Mouse (Mus musculus) stomach, postnatal 0 days (tissue): ENCODE measurements around the gene Lnpk. TPM values are rescaled to one million over a fixed set of nuclear protein-coding genes. Genes with fewer than 3 reads are reported as not detected.

Experiments
- ATAC-seq: fragments of 200-750 bp; cut with Nextera tagmentation; 2 replicates; pipeline ENCODE4 v1.8.0; 2017; ENCODE audit not compliant: low FRiP score, low TSS enrichment
- DNase-seq: peaks from one replicate; pipeline ENCODE4 v3.0.0-alpha.2; 2016; ENCODE audit warnings: low spot score
- H3K27ac ChIP-seq: fragments of 300-500 bp; sonication (generic); replicated peaks from 2 replicates; pipeline ENCODE4 v1.5.1; 2014; ENCODE audit warnings: mild to moderate bottlenecking, control low read depth
- H3K27me3 ChIP-seq: fragments of 300-500 bp; sonication (generic); 2 replicates; pipeline ENCODE4 v1.6.1; 2014; ENCODE audit warnings: low read length; ENCODE audit not compliant: control insufficient read depth, insufficient read depth
- H3K36me3 ChIP-seq: fragments of 300-500 bp; sonication (generic); 2 replicates; pipeline ENCODE4 v1.6.1; 2014; ENCODE audit warnings: low read length, mixed read lengths; ENCODE audit not compliant: control insufficient read depth, insufficient read depth
- H3K4me1 ChIP-seq: fragments of 300-500 bp; sonication (generic); replicated peaks from 2 replicates; pipeline ENCODE4 v1.6.1; 2014; ENCODE audit warnings: antibody characterized with exemption; ENCODE audit not compliant: control insufficient read depth, insufficient read depth
- H3K4me2 ChIP-seq: fragments of 300-500 bp; sonication (generic); replicated peaks from 2 replicates; pipeline ENCODE4 v1.6.1; 2014; ENCODE audit warnings: low read depth, mild to moderate bottlenecking, control low read depth, moderate library complexity
- H3K4me3 ChIP-seq: fragments of 300-500 bp; sonication (generic); 2 replicates; pipeline ENCODE4 v1.5.1; 2014; ENCODE audit warnings: low read depth, low read length, control low read depth
- H3K9ac ChIP-seq: fragments of 300-500 bp; sonication (generic); 2 replicates; pipeline ENCODE4 v1.6.1; 2014; ENCODE audit warnings: mild to moderate bottlenecking, low read length, control low read depth, mixed read lengths
- H3K9me3 ChIP-seq: fragments of 300-500 bp; sonication (generic); 2 replicates; pipeline ENCODE4 v1.6.1; 2016; ENCODE audit warnings: low read length; ENCODE audit not compliant: control insufficient read depth
- CTCF ChIP-seq: IDR thresholded peaks from 2 replicates; pipeline ENCODE4 v1.5.1; 2016; ENCODE audit warnings: antibody characterized with exemption, low read depth, mild to moderate bottlenecking, moderate library complexity
- EP300 ChIP-seq: optimal IDR thresholded peaks from 2 replicates; pipeline ENCODE3; 2016; ENCODE audit warnings: antibody characterized with exemption
- WGBS: fragments of 180-500 bp; shearing (Covaris S2); extraction: QIAGEN DNeasy Blood & Tissue Kit; methylation state at CpG from one replicate; pipeline ENCODE4 v1.1.7; 2014; 5-methylcytosine and 5-hydroxymethylcytosine counted together
- polyA plus RNA-seq: library from polyadenylated mRNA; unstranded; fragments of >200 nt; fragmentation: Nextera tagmentation; extraction: Ambion mirVana; gene quantifications from 2 replicates; pipeline ENCODE4 v1.2.1, GENCODE M21; 2015

Gene Lnpk
- 10.4 and 12.0 TPM in 2 replicates for polyA plus RNA-seq

GRCm38 (mm10) chr2:74578843-74579489 is at the start of gene Lnpk:
Gene Lnpk (minus strand): TSS chr2:74579435.
- no peak for TF ChIP-seq EP300
- no peak for TF ChIP-seq CTCF
- DNase-seq (peak; percentile 94), ATAC-seq (peak; percentile 100)
- Histone ChIP-seq H3K27ac (peak within 1 kb of the TSS; percentile 73), H3K36me3 (no peaks in the 10 kb centered on the region), H3K4me3 (peak within 1 kb of the TSS; percentile 93), H3K4me1 (no peaks in the 10 kb centered on the region), H3K27me3 (no peaks in the 10 kb centered on the region), H3K9me3 (no peaks in the 10 kb centered on the region), H3K4me2 (peak within 1 kb of the TSS; percentile 88), H3K9ac (peak within 1 kb of the TSS; percentile 83)
- under 1% methylated on average over 34 of the region's 34 CpGs for WGBS

GRCm38 (mm10) chr2:74620368-74620767 is 41.1 kb upstream of the Lnpk start:
- ATAC-seq, result no peak
- H3K27me3 ChIP-seq, result no peaks in the 10 kb centered on the region
- no peaks in the 10 kb centered on the region for H3K4me1 ChIP-seq
- no peak for DNase-seq
- H3K27ac ChIP-seq, result no peak overlapping the region
- H3K4me3 ChIP-seq, result no peak overlapping the region
- no peaks in the 10 kb centered on the region for H3K36me3 ChIP-seq
- WGBS, result 75% methylated on average over 10 of the region's 10 CpGs
- no peak for TF ChIP-seq EP300
- no peak for TF ChIP-seq CTCF
- no peak overlapping the region for H3K9ac ChIP-seq
- no peak overlapping the region for H3K4me2 ChIP-seq
- H3K9me3 ChIP-seq, result no peaks in the 10 kb centered on the region

GRCm38 (mm10) chr2:74619676-74620246 is 40.5 kb upstream of the Lnpk start:
- Histone ChIP-seq H3K4me1 (no peaks in the 10 kb centered on the region), H3K4me2 (no peak overlapping the region), H3K9ac (no peak overlapping the region), H3K36me3 (no peaks in the 10 kb centered on the region), H3K27me3 (no peaks in the 10 kb centered on the region), H3K4me3 (no peak overlapping the region), H3K27ac (no peak overlapping the region), H3K9me3 (no peaks in the 10 kb centered on the region)
- 80% methylated on average over 3 of the region's 3 CpGs for WGBS
- DNase-seq, result no peak
- TF ChIP-seq CTCF (no peak), EP300 (no peak)
- ATAC-seq, result no peak

GRCm38 (mm10) chr2:74617706-74618105 is 38.5 kb upstream of the Lnpk start:
- Histone ChIP-seq H3K4me2 (no peak overlapping the region), H3K9ac (no peak overlapping the region), H3K4me1 (no peaks in the 10 kb centered on the region), H3K36me3 (no peaks in the 10 kb centered on the region), H3K27ac (no peak overlapping the region), H3K4me3 (no peak overlapping the region), H3K9me3 (no peaks in the 10 kb centered on the region), H3K27me3 (no peaks in the 10 kb centered on the region)
- TF ChIP-seq EP300, result no peak
- TF ChIP-seq CTCF, result no peak
- DNase-seq (no peak), ATAC-seq (no peak)
- 79% methylated on average over 9 of the region's 9 CpGs for WGBS

- Histone ChIP-seq H3K9me3 (no peaks in the 10 kb centered on the region), H3K4me3 (no peak overlapping the region), H3K36me3 (no peaks in the 10 kb centered on the region), H3K4me2 (no peak overlapping the region), H3K27ac (no peak overlapping the region), H3K9ac (no peak overlapping the region), H3K27me3 (no peaks in the 10 kb centered on the region), H3K4me1 (no peaks in the 10 kb centered on the region)
- no peak for ATAC-seq
- DNase-seq, result no peak
- 84% methylated on average over 4 of the region's 4 CpGs for WGBS
- TF ChIP-seq EP300 (no peak), CTCF (no peak)
These were observed 32.2 kb upstream of the Lnpk start for GRCm38 (mm10) chr2:74611406-74611805.

GRCm38 (mm10) chr2:74609350-74609749 is 30.1 kb upstream of the Lnpk start:
- no peak overlapping the region for H3K9ac ChIP-seq
- no peak overlapping the region for H3K4me2 ChIP-seq

More at GRCm38 (mm10) chr2:74609350-74609749, 30.1 kb upstream of the Lnpk start:
- H3K27ac ChIP-seq, result no peak overlapping the region
- ATAC-seq (no peak), DNase-seq (no peak)
- no peak overlapping the region for H3K4me3 ChIP-seq
- H3K27me3 ChIP-seq, result no peaks in the 10 kb centered on the region
- H3K4me1 ChIP-seq, result no peaks in the 10 kb centered on the region
- TF ChIP-seq EP300, result no peak
- no peak for TF ChIP-seq CTCF
- H3K36me3 ChIP-seq, result no peaks in the 10 kb centered on the region
- H3K9me3 ChIP-seq, result no peaks in the 10 kb centered on the region
